Mouse (Mus musculus) heart, postnatal 36 days (tissue): ENCODE results near the gene Pld3. TPM values are rescaled to one million over a fixed set of nuclear protein-coding genes. Genes with fewer than 3 reads are reported as not detected.

Experiments used
- DNase-seq, 2 experiments: peaks; one replicate each; pipeline ENCODE4 v3.0.0; 2021 to 2022
- intact Hi-C: fragments of 180-260 bp; cut with DNase I; formaldehyde crosslinking; loops from one replicate; pipeline ENCODE4 v1.15.1; 2025
- total RNA-seq, 2 experiments: library from RNA; stranded (reverse); gene quantifications; 2 replicates each; pipeline ENCODE4 v1.2.3; 2021

The Pld3 gene
- total RNA-seq: 10 to 100 TPM; 26.0 to 29.0 TPM

DNA sequence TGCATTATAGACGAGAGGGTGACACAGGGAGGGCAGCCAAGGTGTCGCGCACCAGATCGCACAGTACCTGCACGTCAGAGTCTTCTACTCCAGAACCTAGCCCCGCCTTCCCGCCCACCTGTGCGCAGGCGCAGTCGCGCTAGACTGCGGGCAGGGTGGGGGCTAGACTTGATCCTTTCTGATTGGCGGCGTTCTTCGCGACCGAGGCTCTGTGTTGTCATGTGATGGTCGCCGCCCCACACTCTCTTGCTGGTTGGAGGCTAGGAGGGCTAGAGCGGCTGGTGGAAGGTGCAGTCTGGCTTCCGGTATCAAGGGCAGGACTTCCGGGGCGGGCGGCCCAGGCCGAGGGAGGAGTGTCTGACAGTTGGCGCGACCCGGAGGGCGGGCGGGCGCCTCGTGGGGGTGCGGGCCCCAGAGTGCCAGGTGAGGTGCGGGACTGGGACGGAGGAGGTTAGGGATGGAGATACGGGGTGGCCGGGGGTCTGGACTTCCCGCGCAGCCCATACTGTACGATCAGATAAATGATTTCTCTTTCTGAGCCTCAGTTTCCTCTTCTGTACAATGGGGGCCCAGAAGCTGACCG is at the start of gene Pld3, which contains the start of gene 2310022A10Rik:
Gene Pld3, minus strand, starts transcription at position 288 of the 583 bp plus-strand sequence.
Gene 2310022A10Rik, plus strand, starts transcription at position 303 of the 583 bp plus-strand sequence.
- DNase-seq: peak; percentile 90 to 92
- intact Hi-C loops: no loop called here

DNA sequence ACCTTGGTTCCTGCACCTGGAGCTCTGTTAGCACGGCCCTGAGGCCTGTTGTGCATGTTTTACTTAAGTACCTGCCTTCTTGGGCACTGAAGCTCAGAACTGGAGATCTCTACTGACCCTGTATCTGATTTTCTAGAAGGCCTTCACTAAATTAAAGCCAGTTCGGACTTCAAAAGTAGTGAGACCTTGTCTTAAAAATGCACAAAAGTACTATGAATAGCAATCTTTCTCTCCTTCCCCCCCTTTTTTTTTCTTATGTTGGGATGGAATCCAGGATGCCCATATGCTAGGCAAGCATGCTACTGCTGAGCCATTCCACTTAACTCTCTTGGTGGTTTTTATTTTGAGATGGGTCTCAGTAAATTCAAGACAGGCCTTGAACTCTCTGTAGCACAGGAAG is 49.1 kb upstream of the Pld3 start:
- DNase-seq: no peak
- intact Hi-C loops: no loop called here

GRCm38 (mm10) chr7:27601628-27602027 is 48.6 kb upstream of the Pld3 start:
- DNase-seq: no peak
- intact Hi-C loops: no loop called here

- DNase-seq: no peak
- intact Hi-C loops: no loop called here
Observed at GRCm38 (mm10) chr7:27598053-27598452, 45.0 kb upstream of the Pld3 start.

DNA sequence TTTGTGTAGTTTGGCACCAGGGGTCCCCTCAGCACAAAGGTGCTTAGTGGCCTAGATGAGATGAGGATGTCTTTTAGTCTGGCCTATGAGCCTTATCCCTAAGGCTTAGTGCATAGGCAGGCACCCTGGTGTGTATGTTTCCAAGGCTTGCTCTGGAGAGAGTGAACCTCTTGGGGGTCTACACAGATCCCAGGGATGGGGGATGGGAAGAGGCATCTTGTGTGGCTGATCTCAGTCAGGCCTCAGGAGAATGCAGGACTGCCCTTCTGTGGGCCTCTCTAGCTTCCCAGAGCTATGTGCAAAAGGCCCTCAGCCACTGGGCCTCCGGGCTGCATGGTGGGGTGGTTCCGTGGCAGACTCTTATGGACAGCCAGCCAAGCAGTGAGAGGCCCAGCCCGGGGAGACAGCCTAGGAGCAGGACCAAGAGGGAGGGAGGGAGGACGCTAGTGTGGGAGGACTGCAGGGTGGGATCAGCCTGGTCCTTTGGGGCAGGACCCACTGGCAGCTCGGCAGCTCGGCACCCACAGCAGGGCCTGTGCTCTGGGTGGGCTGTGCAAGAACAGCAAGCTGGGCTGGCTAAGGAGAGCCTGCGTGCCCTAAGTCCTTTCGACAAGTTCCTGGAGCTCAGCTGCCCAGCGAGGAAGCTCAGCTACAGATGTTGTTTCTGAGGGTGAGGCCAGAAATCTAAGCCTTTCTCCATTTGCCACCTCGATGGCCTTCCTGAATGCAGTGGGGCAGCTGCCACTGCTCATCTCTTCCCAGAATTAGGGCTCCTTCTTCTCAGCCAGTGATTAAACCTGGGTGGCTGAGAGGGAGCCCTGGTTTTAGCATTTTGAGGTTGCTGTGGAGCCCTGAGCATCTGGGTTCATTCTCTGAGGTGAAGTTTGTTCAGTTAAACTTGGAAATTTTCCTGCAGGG is 43.8 kb upstream of the Pld3 start:
- DNase-seq: peak; percentile 44 to 60
- intact Hi-C loops: no loop called here

DNA sequence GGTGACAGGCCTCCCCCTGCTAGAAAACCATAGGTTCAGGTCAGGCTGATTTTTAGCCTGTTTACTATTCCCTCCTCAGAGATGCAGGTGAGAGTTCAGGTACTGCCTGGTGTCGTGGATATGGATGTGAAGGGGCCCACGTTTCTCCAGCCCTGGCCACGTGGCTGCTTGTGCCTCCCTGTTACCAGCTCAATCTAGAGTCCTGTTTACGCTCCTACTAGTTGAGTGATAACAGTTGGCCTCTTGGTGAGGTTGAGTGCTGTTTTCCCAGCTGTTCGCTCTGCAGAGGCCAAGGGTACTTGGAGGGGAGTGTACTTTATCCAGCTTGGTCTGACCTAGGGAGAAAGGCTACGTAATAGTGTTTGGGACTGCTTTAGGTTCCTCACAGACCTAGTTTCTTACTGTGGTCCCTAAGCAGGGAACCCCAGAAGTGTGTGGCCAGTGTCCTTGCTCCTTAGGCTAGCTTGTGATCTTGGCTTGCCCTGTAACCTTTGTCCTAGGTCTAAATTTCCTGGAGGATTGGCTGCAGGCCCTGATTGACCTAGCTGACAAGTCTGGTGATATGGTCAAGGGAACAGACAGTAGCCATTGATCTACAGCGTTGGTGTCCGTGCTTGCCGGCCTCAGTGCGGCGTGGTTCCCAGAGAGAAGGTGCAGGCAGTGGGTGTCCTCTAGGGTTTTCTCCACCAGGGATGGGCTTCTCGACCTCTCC is 40.1 kb upstream of the Pld3 start:
- intact Hi-C loops: loop anchor here (2.0 to 5.0 kb wide), 3 partner anchors 14 to 256 kb away; partner anchors contain the start of genes Ltbp4 and Zfp607b
- DNase-seq: peak in 1 of 2 experiments; percentile 27

- DNase-seq: no peak
- intact Hi-C loops: loop anchor here (2.0 to 5.0 kb wide), 3 partner anchors 14 to 255 kb away; partner anchors contain the start of genes Ltbp4 and Zfp607b
Observed at GRCm38 (mm10) chr7:27592217-27592929, 39.4 kb upstream of the Pld3 start.

DNA sequence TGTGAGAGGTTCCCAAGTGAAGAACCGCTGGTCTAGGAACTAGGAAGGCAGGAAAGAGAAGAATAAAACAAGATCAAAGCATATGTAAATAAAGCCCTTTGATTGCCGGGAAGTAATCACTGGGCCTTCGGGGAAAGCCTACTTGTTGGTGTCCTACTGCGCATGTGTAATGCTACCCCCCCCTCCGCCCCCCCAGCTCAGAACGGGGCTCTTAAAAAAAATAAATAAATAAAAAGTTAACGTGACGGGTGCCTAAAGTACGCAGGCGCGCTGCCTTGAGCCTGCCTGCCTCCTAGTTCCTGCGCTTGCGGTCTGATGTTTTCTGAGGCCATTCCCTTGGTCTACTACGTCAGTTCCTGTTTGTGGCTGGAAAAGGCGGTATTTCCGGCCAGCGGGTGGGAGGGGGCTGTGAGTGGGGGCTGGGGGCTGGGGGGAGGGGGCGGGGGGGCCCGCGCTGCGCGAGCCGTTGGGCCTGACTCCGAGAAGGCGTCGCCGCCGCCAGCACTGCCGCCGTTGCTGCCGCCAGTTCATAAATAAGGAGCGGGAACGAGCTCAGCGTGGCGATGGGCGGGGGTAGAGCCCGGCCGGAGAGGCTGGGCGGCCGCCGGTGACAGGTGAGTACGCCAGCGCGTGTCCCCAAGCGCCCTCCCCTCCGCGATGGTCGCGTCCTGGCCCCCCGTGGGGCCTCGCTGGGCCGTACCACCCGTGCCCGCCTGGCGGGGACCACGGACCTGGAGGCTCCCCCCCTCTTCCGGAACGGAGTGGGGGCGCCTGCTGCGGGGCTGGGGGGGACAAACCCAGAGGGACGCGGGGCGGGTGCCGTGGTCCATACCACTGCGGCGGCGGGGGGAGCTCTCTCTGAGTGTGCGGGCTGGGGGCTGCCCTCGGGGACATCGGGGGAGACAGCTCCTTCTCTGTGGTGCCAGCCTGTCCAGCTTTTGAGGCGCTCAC is 38.5 kb upstream of the Pld3 start, which contains the start of gene Akt2:
Gene Akt2, plus strand, starts transcription at position 287 of the 951 bp plus-strand sequence.
- DNase-seq: peak; percentile 88
- intact Hi-C loops: loop anchor here (2.0 to 5.0 kb wide), 3 partner anchors 15 to 254 kb away; partner anchors contain the start of genes Ltbp4 and Zfp607b

GRCm38 (mm10) chr7:27590566-27591213 is 37.7 kb upstream of the Pld3 start:
- intact Hi-C loops: loop anchor here (5.0 kb wide), 2 partner anchors 97 to 253 kb away; partner anchors contain the start of genes Ltbp4 and Zfp607b
- DNase-seq: no peak

- intact Hi-C loops: loop anchor here (5.0 kb wide), 2 partner anchors 97 to 253 kb away; partner anchors contain the start of genes Ltbp4 and Zfp607b
- no peak for DNase-seq
Observed at GRCm38 (mm10) chr7:27590088-27590487, 37.1 kb upstream of the Pld3 start.

- intact Hi-C loops: no loop called here
- DNase-seq: no peak
Observed at GRCm38 (mm10) chr7:27587741-27588140, 34.7 kb upstream of the Pld3 start.

- DNase-seq: no peak
- intact Hi-C loops: no loop called here
Observed at GRCm38 (mm10) chr7:27586861-27587260, 33.8 kb upstream of the Pld3 start.

DNA sequence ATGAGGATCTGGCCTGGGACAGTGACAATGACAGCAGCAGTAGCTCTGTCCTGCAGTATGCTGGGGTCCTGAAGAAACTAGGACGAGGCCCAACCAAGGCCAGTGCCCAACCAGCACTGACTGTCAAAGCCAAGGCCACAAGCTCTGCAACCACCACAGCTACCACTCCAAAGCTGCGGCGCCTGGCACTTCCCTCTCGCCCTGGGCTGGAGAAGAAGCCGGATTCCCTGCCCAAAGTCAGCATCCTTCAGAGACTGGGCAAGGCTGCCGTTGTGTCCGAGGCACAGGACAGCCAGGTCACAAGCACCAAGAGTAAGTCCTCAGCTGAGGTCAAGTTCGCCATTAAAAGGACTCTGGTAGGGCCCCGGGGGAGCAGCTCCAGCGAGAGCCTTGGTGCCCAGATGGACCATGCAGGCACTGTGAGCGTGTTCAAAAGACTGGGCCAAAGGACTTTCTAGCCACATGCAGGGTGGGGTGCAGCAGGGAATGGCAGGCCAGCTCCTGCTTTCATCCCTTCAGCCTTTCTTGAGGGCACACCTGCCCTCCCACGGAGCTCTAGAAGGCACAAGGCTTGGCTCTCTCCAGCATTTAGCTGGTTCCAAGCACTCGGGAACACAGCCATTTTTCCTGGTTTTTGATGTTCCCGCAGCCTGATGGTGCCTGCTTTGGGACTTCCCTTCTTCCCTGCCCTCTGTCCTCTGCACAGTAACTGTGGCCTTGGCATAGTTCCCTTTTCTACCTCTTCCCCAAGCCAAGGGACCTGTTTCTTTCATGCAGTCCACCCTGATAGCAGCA is 27.6 kb upstream of the Pld3 start:
- DNase-seq: no peak
- intact Hi-C loops: no loop called here

- intact Hi-C loops: loop anchor here (5.0 kb wide), 2 partner anchors 74 to 109 kb away; partner anchors contain the start of genes Ttc9b and Zfp607b
- DNase-seq: no peak
Observed at GRCm38 (mm10) chr7:27578465-27578864, 25.4 kb upstream of the Pld3 start.

GRCm38 (mm10) chr7:27577589-27577988 is 24.6 kb upstream of the Pld3 start:
- no peak for DNase-seq

GRCm38 (mm10) chr7:27576914-27577313 is 23.9 kb upstream of the Pld3 start:
- intact Hi-C loops: loop anchor here (5.0 kb wide), 2 partner anchors 75 to 110 kb away; partner anchors contain the start of genes Ttc9b and Zfp607b
- DNase-seq: peak in 1 of 2 experiments; percentile 54

More at GRCm38 (mm10) chr7:27577589-27577988, 24.6 kb upstream of the Pld3 start:
- intact Hi-C loops: loop anchor here (5.0 kb wide), 2 partner anchors 75 to 110 kb away; partner anchors contain the start of genes Ttc9b and Zfp607b
